Mouse (Mus musculus): Measurements from ENCODE around the gene Dennd1a.

- TF ChIP-seq CTCF (IDR thresholded peaks at IDR 0.05; ENCODE audit: control insufficient read depth, insufficient read depth, insufficient read length) (no peak), CEBPB (IDR thresholded peaks at IDR 0.05; ENCODE audit: low read depth) (no peak), USF1 (IDR thresholded peaks at IDR 0.05; ENCODE audit: low read depth) (no peak), MYOD1 (IDR thresholded peaks at IDR 0.05; ENCODE audit: control insufficient read depth, insufficient read length, low read depth) (no peak)
These were observed 474.8 kb downstream of the Dennd1a start for GRCm38 (mm10) chr2:37812401-37812800.

Measured in C2C12 (cell line).